Comparison of ENCODE assay signal across 8 mouse cellular contexts in the genomic region with DNA sequence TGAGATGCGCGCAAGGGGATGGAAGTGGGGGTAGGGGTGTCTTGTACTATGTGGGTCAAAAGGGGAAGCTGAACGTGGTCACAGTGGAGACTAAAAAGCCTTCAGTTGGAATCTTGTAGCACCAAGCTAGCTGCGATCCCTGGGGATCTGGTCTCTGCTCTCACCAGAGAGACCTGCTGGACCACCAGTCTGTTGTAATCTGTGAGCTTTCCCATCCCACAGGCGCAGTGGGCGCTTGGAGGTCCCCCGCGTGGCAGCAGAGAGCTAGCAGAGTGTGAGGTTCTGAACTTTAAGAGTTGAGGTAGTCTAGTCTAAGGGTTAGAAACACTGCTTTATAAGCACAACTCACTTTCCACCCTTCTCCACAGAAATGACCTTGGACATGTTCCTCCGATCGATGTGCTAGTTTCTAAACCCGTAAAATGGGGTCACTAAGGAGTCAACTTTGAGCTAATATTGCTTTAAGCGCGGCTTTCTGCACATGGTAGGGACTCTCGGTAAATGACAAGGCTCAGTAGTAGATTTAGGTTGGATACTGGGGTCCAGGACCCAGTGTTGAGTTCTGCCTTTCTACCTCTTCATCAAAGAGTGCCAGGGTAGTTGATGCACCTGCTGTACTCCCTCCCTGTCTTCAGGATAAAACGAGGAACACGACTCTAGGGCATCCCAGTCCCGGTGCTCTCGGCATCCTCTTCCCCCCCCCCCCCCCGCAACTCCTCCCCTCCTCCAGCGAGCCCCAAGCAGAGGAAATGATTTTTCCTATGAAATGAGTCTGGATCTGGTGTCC. TPM values are rescaled to one million over a fixed set of nuclear protein-coding genes. Genes with fewer than 3 reads are reported as not detected.
DNase-seq lines count a peak whose midpoint lies in the region; ATAC-seq and TF ChIP-seq lines count a peak whose summit lies in the region.

A gene (plus strand): TSS at position 762 of the 787 bp plus-strand sequence.

- WGBS in kidney, postnatal 0 days = 24% methylated on average over 20 of the region's 20 CpGs
- 29% methylated on average over 17 of the region's 20 CpGs for WGBS in hindbrain, embryonic 11.5 days
- WGBS in liver, embryonic 14.5 days (ENCODE audit: insufficient replicate concordance) = 22% methylated on average over 19 of the region's 20 CpGs

- no peaks in the 10 kb centered on the region for H3K4me1 ChIP-seq in kidney, postnatal 0 days (replicated peaks; ENCODE audit: insufficient read depth, low read length)
- H3K4me1 ChIP-seq in hindbrain, embryonic 11.5 days (replicated peaks; ENCODE audit: control insufficient read depth, insufficient read depth, low read length) = no peaks in the 10 kb centered on the region
- no peaks in the 10 kb centered on the region for H3K4me1 ChIP-seq in liver, embryonic 14.5 days (replicated peaks; ENCODE audit: control insufficient read depth in 2 of 2, insufficient read depth in 2 of 2, low read length in 1 of 2)

- no peak for DNase-seq in kidney, postnatal 0 days (ENCODE audit: low spot score)
- no peak for DNase-seq in kidney, postnatal 10 days
- DNase-seq in cerebellum, adult 8-10 months = peak; percentile 52
- DNase-seq in hindbrain, embryonic 11.5 days (ENCODE audit: low spot score) = peak; percentile 7
- DNase-seq in liver, embryonic 14.5 days (ENCODE audit: low read depth in 3 of 3, low spot score in 3 of 3) = no peak
- DNase-seq in ovary, postnatal 10 days (ENCODE audit: low spot score) = no peak
- no peak for DNase-seq in kidney, postnatal 25 days

- no peak within 1 kb of the TSS for H3K9ac ChIP-seq in kidney, postnatal 0 days (ENCODE audit: low read depth, low read length)
- peak within 1 kb of the TSS; percentile 68 for H3K9ac ChIP-seq in hindbrain, embryonic 11.5 days (ENCODE audit: low read depth, low read length)
- no peak within 1 kb of the TSS for H3K9ac ChIP-seq in liver, embryonic 14.5 days (replicated peaks)

- no peaks in the 10 kb centered on the region for H3K36me3 ChIP-seq in kidney, postnatal 0 days (ENCODE audit: insufficient read depth, low read length)
- H3K36me3 ChIP-seq in hindbrain, embryonic 11.5 days (ENCODE audit: control insufficient read depth, insufficient read depth, low read length) = no peaks in the 10 kb centered on the region
- H3K36me3 ChIP-seq in liver, embryonic 14.5 days (replicated peaks; ENCODE audit: control insufficient read depth, insufficient read depth, low read depth) = no peaks in the 10 kb centered on the region

- H3K4me3 ChIP-seq in kidney, postnatal 0 days (replicated peaks; ENCODE audit: low read depth, low read length) = peak within 1 kb of the TSS; percentile 42
- H3K4me3 ChIP-seq in hindbrain, embryonic 11.5 days (ENCODE audit: low read depth, low read length) = peak within 1 kb of the TSS; percentile 52
- H3K4me3 ChIP-seq in liver, embryonic 14.5 days (ENCODE audit: insufficient read depth in 1 of 2, low read depth in 2 of 2, low read length in 2 of 2) = peak within 1 kb of the TSS in 1 of 2 experiments; percentile 21; a peak in 1 of 4 replicates

- no peak for ATAC-seq in kidney, postnatal 0 days (replicated peaks; ENCODE audit: low FRiP score, low read depth)
- peak; percentile 35 for ATAC-seq in hindbrain, embryonic 11.5 days (ENCODE audit: low FRiP score)
- no peak for ATAC-seq in liver, embryonic 14.5 days (ENCODE audit: insufficient read depth)
- ATAC-seq in monocyte, adult 5-6 weeks (replicated peaks; ENCODE audit: insufficient number of reproducible peaks, low FRiP score, low TSS enrichment, poor library complexity, severe bottlenecking) = no peak

- H3K9me3 ChIP-seq in kidney, postnatal 0 days (replicated peaks; ENCODE audit: low read length) = no peaks in the 10 kb centered on the region
- H3K9me3 ChIP-seq in hindbrain, embryonic 11.5 days (ENCODE audit: control insufficient read depth, low read length) = no peaks in the 10 kb centered on the region
- no peaks in the 10 kb centered on the region for H3K9me3 ChIP-seq in liver, embryonic 14.5 days (ENCODE audit: control insufficient read depth, low read length)

- H3K27ac ChIP-seq in kidney, postnatal 0 days = no peak within 1 kb of the TSS
- H3K27ac ChIP-seq in hindbrain, embryonic 11.5 days (ENCODE audit: low read depth, low read length) = peak within 1 kb of the TSS; percentile 54
- H3K27ac ChIP-seq in liver, embryonic 14.5 days = no peak within 1 kb of the TSS

- no peak for TF ChIP-seq CTCF in kidney, postnatal 0 days (IDR thresholded peaks at IDR 0.05; ENCODE audit: low read depth)
- TF ChIP-seq CTCF in liver, embryonic 14.5 days (IDR thresholded peaks at IDR 0.05; ENCODE audit: low read depth) = no peak

- peak within 1 kb of the TSS; percentile 69 for H3K4me2 ChIP-seq in kidney, postnatal 0 days (ENCODE audit: low read length)
- H3K4me2 ChIP-seq in hindbrain, embryonic 11.5 days (replicated peaks; ENCODE audit: low read depth, low read length) = peak within 1 kb of the TSS; percentile 78
- peak within 1 kb of the TSS; percentile 44 for H3K4me2 ChIP-seq in liver, embryonic 14.5 days (ENCODE audit: low read depth)

- no peak for TF ChIP-seq EP300 in liver, embryonic 14.5 days (IDR thresholded peaks at IDR 0.05; ENCODE audit: low read depth)

- no peaks in the 10 kb centered on the region for H3K27me3 ChIP-seq in kidney, postnatal 0 days (ENCODE audit: insufficient read depth, low read length)
- H3K27me3 ChIP-seq in hindbrain, embryonic 11.5 days (ENCODE audit: control insufficient read depth, insufficient read depth, low read length) = no peaks in the 10 kb centered on the region
- H3K27me3 ChIP-seq in liver, embryonic 14.5 days (ENCODE audit: control insufficient read depth, insufficient read depth, low read length) = no peaks in the 10 kb centered on the region

RNA-seq across cellular contexts. Expression of the gene that starts here (rescaled TPM):
- 0.37 and 0.50 TPM in 2 replicates for polyA plus RNA-seq in kidney, postnatal 0 days (2015; fragmentation: Nextera tagmentation; extraction: Ambion mirVana)
- polyA plus RNA-seq in hindbrain, embryonic 11.5 days (2014; fragmentation: Nextera tagmentation; extraction: Ambion mirVana) = 6.5 and 7.4 TPM in 2 replicates
- 0.02 TPM in 1 of 2 replicates, not detected in the other for polyA plus RNA-seq in liver, embryonic 14.5 days (2012; rRNA removed)
- 0.03 TPM in 1 of 2 replicates, not detected in the other for polyA plus RNA-seq in liver, embryonic 14.5 days (2014; fragmentation: Nextera tagmentation; extraction: Ambion mirVana)
- total RNA-seq in monocyte, adult 5-6 weeks (2017) = not detected in 3 replicates

Comparison
In these comparisons a context has a peak if more than half of its experiments do, and no peak if none do; other contexts are left out.
1. DNase-seq: peak in cerebellum, adult 8-10 months (single experiment) and hindbrain, embryonic 11.5 days (single experiment); none in kidney, postnatal 0 days (single experiment), kidney, postnatal 10 days (single experiment), liver, embryonic 14.5 days (0 of 3), ovary, postnatal 10 days (single experiment) and kidney, postnatal 25 days (0 of 2).
2. Peak in every context shown above with its lines, with median percentiles within 50 percentile points of each other: H3K4me2 ChIP-seq.